Comparison of ENCODE assay signal across 20 mouse cellular contexts in the genomic region with DNA sequence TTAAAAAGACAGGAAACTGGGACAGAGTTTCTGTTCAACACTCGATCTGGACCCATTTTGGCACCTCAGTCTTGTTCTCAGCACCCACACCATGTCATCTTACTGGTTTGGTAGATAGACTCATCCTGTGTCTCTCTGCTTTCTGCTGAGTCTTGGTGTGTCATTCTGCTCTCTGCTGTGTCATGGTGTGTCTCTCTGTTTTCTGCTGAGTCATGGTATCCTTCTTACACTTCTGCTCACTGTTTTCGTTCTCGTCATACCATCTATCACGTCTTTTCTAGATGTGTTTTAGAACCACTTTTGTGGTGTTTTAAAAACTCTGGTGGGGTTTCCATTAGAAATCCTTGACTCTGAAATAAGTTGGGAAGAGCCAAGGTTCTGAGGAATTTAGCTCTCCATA.
A peak's percentile ranks its signal among the peaks of the same experiment; 100 is the strongest.
DNase-seq lines count a peak whose midpoint lies in the region; ATAC-seq and TF ChIP-seq lines count a peak whose summit lies in the region.
"Had no signal": no experiment of that assay in that cellular context is flagged by ENCODE, and none has a peak within 500 bp of the region (broad histone marks: within the 10 kb centered on the region; RNA-seq: fewer than 3 reads in every experiment).

No protein-coding gene starts in this region.

- H3K36me3 ChIP-seq in ES-E14 (ENCODE audit: control insufficient read depth, insufficient read depth, low read length, poor library complexity, severe bottlenecking), result no peaks in the 10 kb centered on the region
- no peaks in the 10 kb centered on the region for H3K36me3 ChIP-seq in hindbrain, embryonic 13.5 days
- H3K36me3 ChIP-seq: embryonic facial prominence, embryonic 10.5 days; embryonic facial prominence, embryonic 12.5 days had no signal

- 92% methylated on average over 4 of the region's 4 CpGs for WGBS in hindbrain, embryonic 13.5 days

- no peak overlapping the region for H3K4me2 ChIP-seq in hindbrain, embryonic 13.5 days
- H3K4me2 ChIP-seq: embryonic facial prominence, embryonic 12.5 days had no signal

- no peak overlapping the region for H3K9ac ChIP-seq in ES-E14 (ENCODE audit: insufficient read depth, low read depth, low read length, poor library complexity, severe bottlenecking)
- H3K9ac ChIP-seq in hindbrain, embryonic 13.5 days, result no peak overlapping the region
- H3K9ac ChIP-seq: embryonic facial prominence, embryonic 12.5 days had no signal

- no peak overlapping the region for H3K27ac ChIP-seq in ES-E14 (ENCODE audit: insufficient read depth, low read depth, low read length, poor library complexity, severe bottlenecking)
- H3K27ac ChIP-seq in hindbrain, embryonic 13.5 days, result no peak overlapping the region
- H3K27ac ChIP-seq: embryonic facial prominence, embryonic 10.5 days; embryonic facial prominence, embryonic 12.5 days had no signal

- no peaks in the 10 kb centered on the region for H3K9me3 ChIP-seq in ES-E14 (ENCODE audit: control insufficient read depth, insufficient read depth, low read depth, low read length)
- H3K9me3 ChIP-seq in hindbrain, embryonic 13.5 days, result no peaks in the 10 kb centered on the region
- H3K9me3 ChIP-seq: embryonic facial prominence, embryonic 10.5 days; embryonic facial prominence, embryonic 12.5 days had no signal

- no peaks in the 10 kb centered on the region for H3K4me1 ChIP-seq in ES-E14 (ENCODE audit: control insufficient read depth in 2 of 2, insufficient read depth in 2 of 2, low read length in 2 of 2, poor library complexity in 1 of 2)
- no peaks in the 10 kb centered on the region for H3K4me1 ChIP-seq in hindbrain, embryonic 13.5 days (replicated peaks)
- H3K4me1 ChIP-seq: embryonic facial prominence, embryonic 10.5 days; embryonic facial prominence, embryonic 12.5 days had no signal

- ATAC-seq in hindbrain, embryonic 13.5 days (ENCODE audit: low FRiP score), result no peak
- ATAC-seq: activated CD4-positive, CD25-positive, alpha-beta regulatory T cell, adult 4 months; forebrain, embryonic 14.5 days; forebrain, embryonic 16.5 days; Patski had no signal

- H3K4me3 ChIP-seq in ES-E14 (ENCODE audit: insufficient read depth in 1 of 2, low read depth in 1 of 2, low read length in 2 of 2, poor library complexity in 1 of 2, severe bottlenecking in 1 of 2), result no peak overlapping the region
- no peak overlapping the region for H3K4me3 ChIP-seq in hindbrain, embryonic 13.5 days
- H3K4me3 ChIP-seq: embryonic facial prominence, embryonic 10.5 days; embryonic facial prominence, embryonic 12.5 days had no signal

- 0 out of 2 replicates have a peak, but pooled peaks cover 7% of the 10 kb centered on the region for H3K27me3 ChIP-seq in hindbrain, embryonic 13.5 days
- H3K27me3 ChIP-seq: Patski had no signal

- in situ Hi-C loops in ES-E14 (cut with MboI; ENCODE audit: low sequenced_read_pairs in 2 of 2, unreplicated experiment in 2 of 2), result no loop called here

- peak; percentile 0 for DNase-seq in heart, adult 11 months
- no peak for DNase-seq in heart, postnatal 4 days
- no peak for DNase-seq in ES-E14 (ENCODE audit: low read depth, low spot score)
- peak; percentile 5 for DNase-seq in c-Kit-negative CD71-positive TER-119-positive erythroid progenitor cells, embryonic 14.5 days (ENCODE audit: low read depth, low spot score)
- no peak for DNase-seq in kidney, postnatal 10 days
- no peak for DNase-seq in adrenal gland, adult 18-20 months (ENCODE audit: low spot score in 2 of 2)
- DNase-seq: adrenal gland, adult 8-10 months; adrenal gland, postnatal 14 days; adrenal gland, postnatal 36 days; cerebellum, adult 11-12 months; cerebellum, adult 2 months; cerebellum, adult 9-10 months; cerebellum, postnatal 25 days had no signal

TF ChIP-seq in ES-E14, 5 proteins besides CTCF, POLR2A, EP300 and RAD21:
- no peak for TF ChIP-seq ZNF384 (IDR thresholded peaks at IDR 0.05; ENCODE audit: low read depth, low read length)
- TF ChIP-seq HCFC1 (IDR thresholded peaks at IDR 0.05; ENCODE audit: borderline replicate concordance, insufficient read depth, low read length), result no peak
- no peak for TF ChIP-seq ZC3H11A (IDR thresholded peaks at IDR 0.05; ENCODE audit: borderline replicate concordance, low read depth, low read length)
- peak; percentile 75 for TF ChIP-seq MAFK (IDR thresholded peaks at IDR 0.05; ENCODE audit: insufficient read depth, low read depth, low read length)
- TF ChIP-seq CHD2 (IDR thresholded peaks at IDR 0.05; ENCODE audit: low read depth, low read length), result no peak

Comparison
In these comparisons a context has a peak if more than half of its experiments do, and no peak if none do; other contexts are left out.
1. DNase-seq: peak in heart, adult 11 months (single experiment) and c-Kit-negative CD71-positive TER-119-positive erythroid progenitor cells, embryonic 14.5 days (single experiment); none in heart, postnatal 4 days (single experiment), ES-E14 (single experiment), kidney, postnatal 10 days (single experiment) and adrenal gland, adult 18-20 months (0 of 2).